ENCODE assay signal across 28 mouse cellular contexts in the genomic region with DNA sequence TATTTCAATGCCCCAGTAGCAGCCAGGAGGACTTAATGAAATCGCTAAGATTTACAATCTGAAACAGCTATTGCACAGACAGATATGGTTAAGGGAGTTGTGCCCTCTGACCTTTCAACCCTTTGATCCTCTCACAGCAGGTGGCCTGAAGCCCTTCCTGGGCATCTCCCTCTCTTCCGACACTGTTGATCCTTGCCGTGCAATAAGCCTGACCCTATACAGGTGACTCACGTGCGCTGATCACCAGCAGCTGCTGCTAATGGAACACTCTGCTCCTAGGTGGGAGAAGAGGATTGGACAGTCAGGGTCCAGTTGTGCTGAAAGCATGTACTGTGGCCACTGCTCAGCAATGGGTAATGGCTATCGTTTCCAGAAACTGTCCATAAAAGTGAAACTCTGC.
A peak's percentile ranks its signal among the peaks of the same experiment; 100 is the strongest.
DNase-seq lines count a peak whose midpoint lies in the region; ATAC-seq lines count a peak whose summit lies in the region.
"Had no signal": no experiment of that assay in that cellular context is flagged by ENCODE, and none has a peak within 500 bp of the region (broad histone marks: within the 10 kb centered on the region; RNA-seq: fewer than 3 reads in every experiment).

No protein-coding gene starts in this region.

- H3K4me2 ChIP-seq in kidney, embryonic 16.5 days (replicated peaks; ENCODE audit: low read depth, low read length): no peak overlapping the region
- H3K4me2 ChIP-seq: embryonic facial prominence, embryonic 13.5 days; intestine, embryonic 15.5 days; limb, embryonic 13.5 days; liver, embryonic 11.5 days; lung, embryonic 15.5 days; midbrain, embryonic 12.5 days; neural tube, embryonic 13.5 days had no signal

- H3K27ac ChIP-seq in kidney, embryonic 16.5 days (ENCODE audit: low read length): no peak overlapping the region
- H3K27ac ChIP-seq: embryonic facial prominence, embryonic 13.5 days; forebrain, embryonic 10.5 days; intestine, embryonic 15.5 days; limb, embryonic 13.5 days; lung, embryonic 15.5 days; midbrain, embryonic 12.5 days; neural tube, embryonic 13.5 days had no signal

- 36% methylated on average over 6 of the region's 6 CpGs for WGBS in kidney, embryonic 16.5 days

- H3K4me3 ChIP-seq in kidney, embryonic 16.5 days (ENCODE audit: low read length): no peak overlapping the region
- H3K4me3 ChIP-seq: embryonic facial prominence, embryonic 13.5 days; forebrain, embryonic 10.5 days; intestine, embryonic 15.5 days; limb, embryonic 13.5 days; lung, embryonic 15.5 days; midbrain, embryonic 12.5 days; myocyte; neural tube, embryonic 13.5 days had no signal

- H3K27me3 ChIP-seq in kidney, embryonic 16.5 days (ENCODE audit: insufficient read depth, low read length): no peaks in the 10 kb centered on the region
- H3K27me3 ChIP-seq: embryonic facial prominence, embryonic 13.5 days; intestine, embryonic 15.5 days; lung, embryonic 15.5 days; midbrain, embryonic 12.5 days; neural tube, embryonic 13.5 days had no signal

- no peak overlapping the region for H3K9ac ChIP-seq in kidney, embryonic 16.5 days (replicated peaks; ENCODE audit: low read length)
- H3K9ac ChIP-seq: embryonic facial prominence, embryonic 13.5 days; intestine, embryonic 15.5 days; limb, embryonic 13.5 days; lung, embryonic 15.5 days; midbrain, embryonic 12.5 days; neural tube, embryonic 13.5 days had no signal

- H3K9me3 ChIP-seq in kidney, embryonic 16.5 days (ENCODE audit: low read length): no peaks in the 10 kb centered on the region
- H3K9me3 ChIP-seq: embryonic facial prominence, embryonic 13.5 days; forebrain, embryonic 10.5 days; intestine, embryonic 15.5 days; limb, embryonic 13.5 days; lung, embryonic 15.5 days; midbrain, embryonic 12.5 days; neural tube, embryonic 13.5 days had no signal

- 0 out of 2 replicates have a peak, but pooled peaks have one; percentile 27 for ATAC-seq in kidney, embryonic 16.5 days (ENCODE audit: low FRiP score, low TSS enrichment)
- ATAC-seq: forebrain, embryonic 16.5 days; hindbrain, embryonic 16.5 days; intestine, embryonic 15.5 days had no signal

- DNase-seq in kidney, adult 18-20 months: no peak
- DNase-seq in ZHBTc4 (ENCODE audit: low read depth, low spot score): peak; percentile 9
- DNase-seq in forelimb bud, embryonic 11.5 days (ENCODE audit: low read depth, low spot score): peak; percentile 72
- DNase-seq in yolk sac, embryonic 10.5 days (ENCODE audit: low spot score): peak; percentile 43
- DNase-seq in thymus, postnatal 25 days: no peak
- DNase-seq in adrenal gland, adult 8-10 months: no peak
- DNase-seq: adrenal gland, postnatal 36 days; B cell, adult 2 months; cerebellum, adult 18-20 months; cerebellum, postnatal 10 days; gastrocnemius, postnatal 10 days; heart, postnatal 14 days; kidney, postnatal 10 days; layer of hippocampus, adult 9-11 months; lung, postnatal 36 days; thymus, adult 2 months had no signal

- no peaks in the 10 kb centered on the region for H3K36me3 ChIP-seq in kidney, embryonic 16.5 days (ENCODE audit: insufficient read depth, low read length)
- H3K36me3 ChIP-seq: embryonic facial prominence, embryonic 13.5 days; forebrain, embryonic 10.5 days; intestine, embryonic 15.5 days; limb, embryonic 13.5 days; lung, embryonic 15.5 days; midbrain, embryonic 12.5 days; neural tube, embryonic 13.5 days had no signal

- no peaks in the 10 kb centered on the region for H3K4me1 ChIP-seq in kidney, embryonic 16.5 days (ENCODE audit: insufficient read depth, low read length)
- H3K4me1 ChIP-seq: intestine, embryonic 15.5 days had no signal

Comparison
In these comparisons a context has a peak if more than half of its experiments do, and no peak if none do; other contexts are left out.
1. DNase-seq: peak in ZHBTc4 (single experiment), forelimb bud, embryonic 11.5 days (single experiment) and yolk sac, embryonic 10.5 days (single experiment); none in kidney, adult 18-20 months (single experiment), thymus, postnatal 25 days (single experiment) and adrenal gland, adult 8-10 months (single experiment).